Mouse (Mus musculus) MEL (cell line): Measurements from ENCODE around the gene Gm17657.

Experiments used
- BHLHE40 ChIP-seq: IDR thresholded peaks from 2 replicates; pipeline ENCODE4 v1.6.1; 2012; ENCODE audit warnings: low read depth, mild to moderate bottlenecking, inconsistent platforms, low read length, improper control_type of control experiment, borderline replicate concordance
- CHD1 ChIP-seq: IDR thresholded peaks from 2 replicates; pipeline ENCODE4 v1.6.1; 2012; ENCODE audit warnings: low read depth, mild to moderate bottlenecking, inconsistent platforms, low read length, improper control_type of control experiment
- CTCF ChIP-seq, 3 experiments: IDR thresholded peaks in 2 of 3; conservative IDR thresholded peaks in 1 of 3; 2 replicates each; pipeline ENCODE4 v1.5.1; 2011 to 2012; ENCODE audit warnings: low read length in 3 of 3, low read depth in 2 of 3, mild to moderate bottlenecking in 2 of 3, improper control_type of control experiment in 1 of 3, inconsistent platforms in 1 of 3, mixed read lengths in 1 of 3, moderate library complexity in 1 of 3; ENCODE audit not compliant: control insufficient read depth in 1 of 3, insufficient read depth in 1 of 3, poor library complexity in 1 of 3, severe bottlenecking in 1 of 3
- E2F4 ChIP-seq: IDR thresholded peaks from 2 replicates; pipeline ENCODE4 v1.6.1; 2011; ENCODE audit warnings: low read depth, low read length, improper control_type of control experiment, borderline replicate concordance
- NELFE ChIP-seq: IDR thresholded peaks from 2 replicates; pipeline ENCODE4 v1.6.1; 2011; ENCODE audit warnings: low read depth, low read length, improper control_type of control experiment
- POLR2A ChIP-seq, 2 experiments: IDR thresholded peaks; 2 replicates each; pipeline ENCODE4 v1.6.1; 2011 to 2012; ENCODE audit warnings: low read length in 2 of 2, mild to moderate bottlenecking in 2 of 2, control low read depth in 1 of 2, improper control_type of control experiment in 1 of 2, low read depth in 1 of 2, moderate library complexity in 1 of 2; ENCODE audit not compliant: control insufficient read depth in 1 of 2, insufficient read depth in 1 of 2, poor library complexity in 1 of 2
- POLR2AphosphoS5 ChIP-seq: IDR thresholded peaks from 2 replicates; pipeline ENCODE4 v1.6.1; 2012; ENCODE audit warnings: low read depth, borderline replicate concordance, mild to moderate bottlenecking, inconsistent platforms, low read length, moderate library complexity, mixed read lengths
- RCOR1 ChIP-seq: IDR thresholded peaks from 2 replicates; pipeline ENCODE4 v1.6.1; 2012; ENCODE audit warnings: low read depth, mild to moderate bottlenecking, inconsistent platforms, low read length, improper control_type of control experiment
- TAL1 ChIP-seq: IDR thresholded peaks from 2 replicates; pipeline ENCODE4 v1.6.1; 2012; ENCODE audit warnings: mild to moderate bottlenecking, inconsistent platforms, low read length, moderate library complexity, mixed read lengths
- TBP ChIP-seq: IDR thresholded peaks from 2 replicates; pipeline ENCODE4 v1.8.0; 2011; ENCODE audit warnings: low read depth, low read length, improper control_type of control experiment
- TCF12 ChIP-seq: IDR thresholded peaks from 2 replicates; pipeline ENCODE4 v1.6.1; 2014; ENCODE audit warnings: low read depth, mild to moderate bottlenecking, inconsistent platforms, low read length, improper control_type of control experiment, moderate library complexity
- UBTF ChIP-seq: IDR thresholded peaks from 2 replicates; pipeline ENCODE4 v1.6.1; 2012; ENCODE audit warnings: low read depth, mild to moderate bottlenecking, inconsistent platforms, low read length, improper control_type of control experiment, moderate library complexity, borderline replicate concordance; ENCODE audit not compliant: insufficient read depth
- ZNF384 ChIP-seq: IDR thresholded peaks from 2 replicates; pipeline ENCODE4 v1.6.1; 2012; ENCODE audit warnings: low read depth, mild to moderate bottlenecking, inconsistent platforms, low read length, improper control_type of control experiment

- peak; percentile 89 to 99 (median 94) for TF ChIP-seq CTCF (IDR thresholded peaks at IDR 0.05 in 2 of 3, conservative IDR thresholded peaks at IDR 0.05 in 1 of 3; ENCODE audit: control insufficient read depth in 1 of 3, insufficient read depth in 1 of 3, low read depth in 2 of 3, low read length in 3 of 3, poor library complexity in 1 of 3, severe bottlenecking in 1 of 3)
- no peak for TF ChIP-seq E2F4
- TF ChIP-seq POLR2AphosphoS5 = no peak
- no peak for TF ChIP-seq CHD1
- 0 out of 2 replicates have a peak, but pooled peaks have one; percentile 26 for TF ChIP-seq ZNF384
- TF ChIP-seq TAL1 = no peak
- TF ChIP-seq NELFE = no peak
- TF ChIP-seq RCOR1 = no peak
- no peak for TF ChIP-seq POLR2A (IDR thresholded peaks at IDR 0.05; ENCODE audit: control insufficient read depth in 1 of 2, insufficient read depth in 1 of 2, low read depth in 1 of 2, low read length in 2 of 2, poor library complexity in 1 of 2)
- TF ChIP-seq BHLHE40 = no peak
- no peak for TF ChIP-seq UBTF
- no peak for TF ChIP-seq TCF12
- 0 out of 2 replicates have a peak, but pooled peaks have one; percentile 35 for TF ChIP-seq TBP
These were observed 35.0 kb downstream of the Gm17657 start for GRCm38 (mm10) chr17:29514435-29514834.
